Mouse (Mus musculus) G1E (cell line): ENCODE measurements around the gene Dchs1. TPM values are rescaled to one million over a fixed set of nuclear protein-coding genes. Genes with fewer than 3 reads are reported as not detected.

Experiments used
- ATAC-seq: 2 replicates; pipeline ENCODE4 v1.8.0; 2016; ENCODE audit warnings: mild to moderate bottlenecking; ENCODE audit not compliant: insufficient number of reproducible peaks, poor library complexity, low FRiP score, severe bottlenecking; ENCODE audit errors: extremely low read depth
- DNase-seq: peaks from one replicate; pipeline ENCODE4 v3.0.0; 2012; ENCODE audit warnings: low spot score
- H3K27me3 ChIP-seq: 2 replicates; pipeline ENCODE4 v1.6.1; 2012; ENCODE audit warnings: mild to moderate bottlenecking, low read length, inconsistent platforms; ENCODE audit not compliant: insufficient read depth
- H3K36me3 ChIP-seq: replicated peaks from 2 replicates; pipeline ENCODE3; 2012; ENCODE audit warnings: mild to moderate bottlenecking, inconsistent platforms
- H3K4me1 ChIP-seq: 2 replicates; pipeline ENCODE4 v1.6.1; 2012; ENCODE audit warnings: low read depth, low read length, inconsistent platforms, mixed read lengths; ENCODE audit not compliant: insufficient read depth
- H3K4me3 ChIP-seq: 2 replicates; pipeline ENCODE4 v1.5.1; 2012; ENCODE audit warnings: low read depth, mild to moderate bottlenecking, inconsistent platforms, low read length, moderate library complexity, mixed read lengths
- H3K9me3 ChIP-seq: replicated peaks from 2 replicates; pipeline ENCODE4 v1.6.1; 2012; ENCODE audit warnings: inconsistent platforms
- CTCF ChIP-seq: IDR thresholded peaks from 2 replicates; pipeline ENCODE4 v1.5.1; 2012; ENCODE audit warnings: low read depth, low read length, inconsistent platforms, mixed read lengths
- GATA1 ChIP-seq: IDR thresholded peaks from 2 replicates; pipeline ENCODE4 v1.6.1; 2012; ENCODE audit warnings: borderline replicate concordance, low read length, inconsistent platforms, mixed read lengths
- GATA2 ChIP-seq: IDR thresholded peaks from 2 replicates; pipeline ENCODE4 v1.6.1; 2012; ENCODE audit warnings: low read depth, low read length, inconsistent platforms, borderline replicate concordance
- POLR2AphosphoS5 ChIP-seq: IDR thresholded peaks from 2 replicates; pipeline ENCODE4 v1.6.1; 2012; ENCODE audit warnings: low read depth, low read length, inconsistent platforms; ENCODE audit not compliant: insufficient replicate concordance
- TAL1 ChIP-seq: conservative IDR thresholded peaks from 2 replicates; pipeline ENCODE4 v1.6.1; 2012; ENCODE audit warnings: low read depth, low read length, inconsistent platforms, mixed read lengths
- polyA plus RNA-seq: library from polyadenylated mRNA; stranded (reverse); fragments of >175 nt; gene quantifications from 2 replicates; pipeline ENCODE4 v1.2.3, GENCODE M21; 2012
- total RNA-seq, 2 experiments: library from RNA; stranded (forward) in 1 of 2; stranded (reverse) in 1 of 2; fragments of 200-1000 nt in 1 of 2; fragments of >200 nt in 1 of 2; fragmentation: Nextera tagmentation in 1 of 2; gene quantifications; 2 replicates each; pipeline ENCODE4 v1.2.3; 2014 to 2017

The Dchs1 gene
- total and polyA plus RNA-seq, 3 experiments = 0.05 TPM; not detected in 2

- TF ChIP-seq TAL1 (no peak), POLR2AphosphoS5 (no peak), GATA2 (no peak), CTCF (no peak), GATA1 (no peak)
- DNase-seq (no peak), ATAC-seq (no peak)
- Histone ChIP-seq H3K4me1 (no peaks in the 10 kb centered on the region), H3K4me3 (no peak overlapping the region), H3K27me3 (peaks cover 9% of the 10 kb centered on the region; the same call in 1 of the 2 replicates), H3K36me3 (no peaks in the 10 kb centered on the region), H3K9me3 (no peaks in the 10 kb centered on the region)
Observed at GRCm38 (mm10) chr7:105793701-105794100, 6.2 kb upstream of the Dchs1 start.

GRCm38 (mm10) chr7:105791147-105791546 lies 3.7 kb upstream of the Dchs1 start:
- Histone ChIP-seq H3K4me1 (no peaks in the 10 kb centered on the region), H3K9me3 (peaks cover 3% of the 10 kb centered on the region), H3K27me3 (peaks cover 11% of the 10 kb centered on the region; the same call in 1 of the 2 replicates), H3K36me3 (no peaks in the 10 kb centered on the region), H3K4me3 (no peak overlapping the region)
- DNase-seq (no peak), ATAC-seq (no peak)
- no peak for TF ChIP-seq POLR2AphosphoS5
- TF ChIP-seq GATA2 = no peak
- no peak for TF ChIP-seq CTCF
- TF ChIP-seq GATA1 = no peak
- TF ChIP-seq TAL1 = no peak

- H3K9me3 ChIP-seq = peaks cover 3% of the 10 kb centered on the region
- H3K4me1 ChIP-seq = no peaks in the 10 kb centered on the region
- H3K4me3 ChIP-seq = no peak overlapping the region
- H3K27me3 ChIP-seq = peaks cover 31% of the 10 kb centered on the region
- no peak for ATAC-seq
- DNase-seq = no peak
- TF ChIP-seq TAL1 = no peak
- TF ChIP-seq CTCF = no peak
- no peak for TF ChIP-seq GATA2
- no peak for TF ChIP-seq POLR2AphosphoS5
- no peak for TF ChIP-seq GATA1
- no peaks in the 10 kb centered on the region for H3K36me3 ChIP-seq
Observed at GRCm38 (mm10) chr7:105786506-105787284, 759 bp downstream of the Dchs1 start.

- Histone ChIP-seq H3K27me3 (peaks cover 28% of the 10 kb centered on the region), H3K4me1 (no peaks in the 10 kb centered on the region), H3K9me3 (peaks cover 3% of the 10 kb centered on the region), H3K36me3 (no peaks in the 10 kb centered on the region), H3K4me3 (no peak overlapping the region)
- TF ChIP-seq TAL1 = no peak
- TF ChIP-seq GATA1 = no peak
- no peak for TF ChIP-seq CTCF
- TF ChIP-seq GATA2 = no peak
- TF ChIP-seq POLR2AphosphoS5 = no peak
- no peak for ATAC-seq
- DNase-seq = no peak
Observed at GRCm38 (mm10) chr7:105784556-105784955, 2.9 kb downstream of the Dchs1 start.

- no peak for DNase-seq
- Histone ChIP-seq H3K27me3 (peaks cover 30% of the 10 kb centered on the region), H3K36me3 (no peaks in the 10 kb centered on the region)
Observed at GRCm38 (mm10) chr7:105783861-105784260, 3.6 kb downstream of the Dchs1 start.

GRCm38 (mm10) chr7:105778553-105779265 lies 8.7 kb downstream of the Dchs1 start:
- H3K4me1 ChIP-seq = peaks cover 13% of the 10 kb centered on the region
- DNase-seq = peak; percentile 22
- no peak for TF ChIP-seq GATA2
- TF ChIP-seq GATA1 = no peak
- no peak for TF ChIP-seq POLR2AphosphoS5
- no peak for TF ChIP-seq CTCF
- no peak for TF ChIP-seq TAL1
- no peak overlapping the region for H3K4me3 ChIP-seq
- peak; percentile 67 for ATAC-seq
- peaks cover 31% of the 10 kb centered on the region for H3K27me3 ChIP-seq
- no peaks in the 10 kb centered on the region for H3K9me3 ChIP-seq
- H3K36me3 ChIP-seq = no peaks in the 10 kb centered on the region

More at GRCm38 (mm10) chr7:105783861-105784260, 3.6 kb downstream of the Dchs1 start:
- H3K4me1 ChIP-seq = peaks cover under 1% of the 10 kb centered on the region; the same call in 1 of the 2 replicates
- no peak for ATAC-seq
- peaks cover 3% of the 10 kb centered on the region for H3K9me3 ChIP-seq
- no peak overlapping the region for H3K4me3 ChIP-seq
- TF ChIP-seq GATA2 (no peak), CTCF (no peak), TAL1 (no peak), GATA1 (no peak), POLR2AphosphoS5 (no peak)
